Mouse (Mus musculus): ENCODE measurements around the gene Kcnn4.

DNA sequence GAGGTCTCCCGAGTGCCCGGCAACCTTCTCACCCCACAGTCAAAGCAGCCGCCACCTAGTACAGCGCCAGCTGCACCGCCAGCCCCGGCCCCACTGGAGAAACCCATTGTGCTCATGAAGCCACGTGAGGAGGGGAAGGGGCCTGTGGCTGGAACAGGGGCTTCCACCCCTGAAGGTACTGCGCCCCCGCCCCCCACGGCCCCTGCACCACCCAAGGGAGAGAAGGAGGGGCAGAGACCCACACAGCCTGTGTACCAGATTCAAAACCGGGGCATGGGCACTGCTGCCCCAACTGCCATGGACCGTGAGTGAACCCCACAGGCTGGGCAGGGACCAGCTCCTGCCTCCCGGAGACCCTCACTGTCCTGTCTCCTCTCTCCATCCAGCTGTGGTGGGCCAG is 35.6 kb downstream of the Kcnn4 start:
- TF ChIP-seq CEBPB (IDR thresholded peaks at IDR 0.05; ENCODE audit: low read depth) (no peak), USF1 (IDR thresholded peaks at IDR 0.05; ENCODE audit: low read depth) (no peak), CTCF (IDR thresholded peaks at IDR 0.05; ENCODE audit: control insufficient read depth, insufficient read depth, insufficient read length) (no peak), MAX (IDR thresholded peaks at IDR 0.05) (no peak), MYOD1 (IDR thresholded peaks at IDR 0.05; ENCODE audit: control insufficient read depth, insufficient read length, low read depth) (no peak), FOSL1 (IDR thresholded peaks at IDR 0.05; ENCODE audit: insufficient read depth, low read length, poor library complexity, severe bottlenecking) (no peak)

Measured in C2C12 (cell line).